Mouse (Mus musculus): ENCODE measurements around the gene Olfr922.

Gene Olfr922

GRCm38 (mm10) chr9:38814314-38814713 is at the start of gene Olfr922:
TSS of gene Olfr922 (plus strand) at chr9:38814614.
- DNase-seq (ENCODE audit: low spot score), result no peak

- no peak for DNase-seq (ENCODE audit: low spot score)
Observed at GRCm38 (mm10) chr9:38772768-38773167, 41.6 kb upstream of the Olfr922 start, which contains the start of gene Olfr921. TSS of gene Olfr921 (plus strand) at chr9:38773068.

GRCm38 (mm10) chr9:38792689-38793088 is 21.7 kb upstream of the Olfr922 start:
- DNase-seq (ENCODE audit: low spot score), result no peak

- no peak for DNase-seq (ENCODE audit: low spot score)
Observed at GRCm38 (mm10) chr9:38805696-38806095, 8.7 kb upstream of the Olfr922 start.

GRCm38 (mm10) chr9:38815458-38815986 is 1.1 kb downstream of the Olfr922 start:
- no peak for DNase-seq (ENCODE audit: low spot score)

GRCm38 (mm10) chr9:38826245-38826644 is 11.8 kb downstream of the Olfr922 start, which contains the start of gene Olfr923:
TSS of gene Olfr923 (plus strand) at chr9:38826545.
- no peak for DNase-seq (ENCODE audit: low spot score)

- DNase-seq (ENCODE audit: low spot score), result no peak
Observed at GRCm38 (mm10) chr9:38833027-38833426, 18.6 kb downstream of the Olfr922 start.

- no peak for DNase-seq (ENCODE audit: low spot score)
Observed at GRCm38 (mm10) chr9:38844149-38844548, 29.7 kb downstream of the Olfr922 start, which contains the start of gene Olfr924. TSS of gene Olfr924 (plus strand) at chr9:38844449.

GRCm38 (mm10) chr9:38854760-38855159 is 40.3 kb downstream of the Olfr922 start, which contains the start of gene Olfr26:
TSS of gene Olfr26 (plus strand) at chr9:38855060.
- DNase-seq (ENCODE audit: low spot score), result no peak

All from ovary, postnatal 36 days (tissue).